Comparison of ENCODE assay signal across 8 mouse cellular contexts in genomic region chr19:47579788-47580631, GRCm38 (mm10). TPM values are rescaled to one million over a fixed set of nuclear protein-coding genes. Genes with fewer than 3 reads are reported as not detected.
DNase-seq lines count a peak whose midpoint lies in the region; ATAC-seq and TF ChIP-seq lines count a peak whose summit lies in the region.

No protein-coding gene starts in this region.

- H3K27me3 ChIP-seq in intestine, postnatal 0 days (replicated peaks; ENCODE audit: control insufficient read depth, insufficient read depth, low read length): no peaks in the 10 kb centered on the region
- H3K27me3 ChIP-seq in lung, embryonic 15.5 days: no peaks in the 10 kb centered on the region

- peak; percentile 28 to 40 for DNase-seq in B cell, adult 2 months
- DNase-seq in Muller cell, postnatal 12 days (ENCODE audit: inconsistent ontology term): peak; percentile 43
- DNase-seq in cerebellum, postnatal 36 days: peak; percentile 19 to 21
- peak; percentile 94 for DNase-seq in heart, adult 11 months
- peak; percentile 14 for DNase-seq in urinary bladder, postnatal 36 days (ENCODE audit: low spot score in 2 of 2)

- peak overlapping the region; percentile 91 for H3K4me3 ChIP-seq in intestine, postnatal 0 days (ENCODE audit: low read depth, low read length)
- peak overlapping the region; percentile 86 for H3K4me3 ChIP-seq in lung, embryonic 15.5 days

- ATAC-seq in intestine, postnatal 0 days: peak; percentile 53
- peak; percentile 61 for ATAC-seq in lung, embryonic 15.5 days (ENCODE audit: borderline replicate concordance, extremely low read depth, low FRiP score, low TSS enrichment)
- ATAC-seq in neutrophil, adult 5-6 weeks (ENCODE audit: extremely low read depth, insufficient number of reproducible peaks, low FRiP score, poor library complexity, severe bottlenecking): peak; percentile 19; the same call in 1 of the 2 replicates

- 0 out of 2 replicates have a peak, but pooled peaks cover 4% of the 10 kb centered on the region for H3K4me1 ChIP-seq in intestine, postnatal 0 days (replicated peaks; ENCODE audit: control insufficient read depth, insufficient read depth, low read length)
- peaks cover 28% of the 10 kb centered on the region for H3K4me1 ChIP-seq in lung, embryonic 15.5 days

- under 1% methylated on average over 64 of the region's 96 CpGs for WGBS in intestine, postnatal 0 days
- under 1% methylated on average over 55 of the region's 96 CpGs for WGBS in lung, embryonic 15.5 days

- H3K9ac ChIP-seq in intestine, postnatal 0 days (ENCODE audit: low read depth, low read length): peak overlapping the region; percentile 99
- H3K9ac ChIP-seq in lung, embryonic 15.5 days: peak overlapping the region; percentile 86

- peak overlapping the region; percentile 84 for H3K4me2 ChIP-seq in intestine, postnatal 0 days (replicated peaks; ENCODE audit: low read depth)
- H3K4me2 ChIP-seq in lung, embryonic 15.5 days: peak overlapping the region; percentile 74

- H3K9me3 ChIP-seq in intestine, postnatal 0 days (ENCODE audit: control insufficient read depth): no peaks in the 10 kb centered on the region
- H3K9me3 ChIP-seq in lung, embryonic 15.5 days: no peaks in the 10 kb centered on the region

- TF ChIP-seq CTCF in intestine, postnatal 0 days (IDR thresholded peaks at IDR 0.05; ENCODE audit: low read depth): no peak

- no peaks in the 10 kb centered on the region for H3K36me3 ChIP-seq in intestine, postnatal 0 days (ENCODE audit: control insufficient read depth, insufficient read depth)
- H3K36me3 ChIP-seq in lung, embryonic 15.5 days: no peaks in the 10 kb centered on the region

- peak overlapping the region; percentile 99 for H3K27ac ChIP-seq in intestine, postnatal 0 days (ENCODE audit: low read depth, low read length)
- peak overlapping the region; percentile 97 for H3K27ac ChIP-seq in lung, embryonic 15.5 days

RNA-seq across cellular contexts. Expression of gene Slk, which starts 0.5 kb away (rescaled TPM):
- 8.8 and 10.0 TPM in 2 replicates for polyA plus RNA-seq in intestine, postnatal 0 days (2015; fragmentation: Nextera tagmentation; extraction: Ambion mirVana)
- 13.6 and 15.1 TPM in 2 replicates for polyA plus RNA-seq in lung, embryonic 15.5 days (2015; fragmentation: Nextera tagmentation; extraction: Ambion mirVana)
- 165 and 167 TPM in 2 replicates for total RNA-seq in neutrophil, adult 5-6 weeks (2017)

RNA-seq across cellular contexts. Expression of gene Stn1, which starts 42.7 kb away (rescaled TPM):
- 11.4 and 14.9 TPM in 2 replicates for polyA plus RNA-seq in intestine, postnatal 0 days (2015; fragmentation: Nextera tagmentation; extraction: Ambion mirVana)
- 55.9 TPM in 2 replicates for polyA plus RNA-seq in lung, embryonic 15.5 days (2015; fragmentation: Nextera tagmentation; extraction: Ambion mirVana)
- total RNA-seq in neutrophil, adult 5-6 weeks (2017): 25.0 and 26.6 TPM in 2 replicates

Comparison
In these comparisons a context has a peak if more than half of its experiments do, and no peak if none do; other contexts are left out.
1. Peak in every context shown above with its lines: DNase-seq, ATAC-seq, H3K4me3 ChIP-seq and H3K27ac ChIP-seq.
2. DNase-seq: peak in every context shown above with its lines; median percentile 94 in heart, adult 11 months; 43 in Muller cell, postnatal 12 days; 34 in B cell, adult 2 months; 20 in cerebellum, postnatal 36 days; 14 in urinary bladder, postnatal 36 days.